Mouse (Mus musculus) CD4-positive naive resting alpha-beta T cell, adult 76 days (primary cell): Measurements from ENCODE around the gene Adss. TPM values are rescaled to one million over a fixed set of nuclear protein-coding genes. Genes with fewer than 3 reads are reported as not detected.

Experiments used
- total RNA-seq: library from RNA; stranded (reverse); gene quantifications from one replicate; pipeline ENCODE4 v1.2.4, GENCODE M21; 2023

Adss gene
- total RNA-seq, result 88.2 TPM

GRCm38 (mm10) chr1:177796193-177796939, at the start of gene Adss:
Adss (minus strand) TSS chr1:177796511.

DNA sequence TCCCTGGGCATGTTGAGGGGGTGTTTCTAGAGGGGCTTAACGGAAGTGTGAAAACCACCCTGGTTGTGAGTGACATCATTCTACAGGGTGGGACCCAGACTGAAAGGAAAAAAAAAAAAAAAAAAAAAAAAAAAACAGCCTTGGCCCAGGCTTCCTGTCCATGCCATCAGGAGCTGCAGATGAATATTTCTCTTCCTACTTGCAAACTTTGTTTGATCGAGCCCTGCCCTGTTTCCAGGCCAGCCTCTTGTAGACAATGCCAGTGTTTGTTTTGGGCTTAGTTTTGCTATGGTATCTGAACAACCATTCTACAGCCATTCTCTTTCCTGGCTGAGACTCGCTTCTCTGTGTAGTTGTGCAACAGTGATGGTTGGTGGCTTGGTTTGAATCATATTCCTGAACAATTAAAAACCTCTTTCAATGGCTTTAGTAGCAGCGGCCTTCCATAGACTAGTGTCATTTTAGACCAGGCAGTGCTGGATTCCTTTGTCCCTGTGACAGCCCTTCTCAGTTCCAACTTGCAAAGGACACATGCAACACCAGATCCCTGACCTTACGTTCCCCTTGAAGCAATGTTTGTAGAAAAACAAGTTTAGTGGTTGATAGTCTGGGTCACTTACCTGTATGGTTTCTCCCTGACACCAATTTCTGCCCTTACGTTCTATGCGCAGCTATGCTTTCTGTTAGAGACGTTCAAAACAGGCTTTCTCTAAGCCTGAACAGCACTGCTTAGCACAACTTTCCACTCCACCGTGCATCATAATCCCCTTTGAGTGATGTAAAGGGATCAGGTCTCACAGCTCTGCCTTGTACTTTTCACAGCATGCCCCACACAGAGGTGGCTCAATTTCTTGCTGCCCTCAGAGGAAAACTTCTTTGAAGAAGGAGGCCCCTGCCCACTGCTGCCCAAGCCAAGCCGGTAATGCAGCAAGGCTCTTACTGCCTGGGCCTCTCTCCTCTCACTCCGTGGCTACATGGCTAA, 67.0 kb downstream of the Adss start, which contains the start of gene 1700016C15Rik:
Gene 1700016C15Rik (plus strand): TSS at position 772 of the 982 bp plus-strand sequence.

Other genes starting within 250 kb of the Adss start
- not detected for gene 1700016C15Rik, start 66.7 kb downstream of the Adss start, total RNA-seq
- gene Catspere2, start 186.9 kb upstream of the Adss start, total RNA-seq, result 0.67 TPM